Mouse (Mus musculus): Measurements from ENCODE around the gene Kat2b. TPM values are rescaled to one million over a fixed set of nuclear protein-coding genes. Genes with fewer than 3 reads are reported as not detected.
"Not testable (repeated sequence)": the region's sequence is repeated elsewhere in the genome, so short reads cannot be mapped to it uniquely, and the experiment has no call there.

Gene Kat2b
- total RNA-seq, 2 experiments from 2014 or later, result 15.0 to 18.8 TPM

- no peak for DNase-seq
Measured at GRCm38 (mm10) chr17:53570361-53570875, 3.8 kb downstream of the Kat2b start.

- DNase-seq, result not testable (repeated sequence)
Measured at GRCm38 (mm10) chr17:53570932-53571331, 4.3 kb downstream of the Kat2b start.

GRCm38 (mm10) chr17:53573019-53573556 lies 6.4 kb downstream of the Kat2b start:
- no peak for DNase-seq

- DNase-seq, result no peak
Measured at GRCm38 (mm10) chr17:53577151-53577550, 10.5 kb downstream of the Kat2b start.

- DNase-seq, result no peak
Measured at GRCm38 (mm10) chr17:53577754-53578153, 11.1 kb downstream of the Kat2b start.

- DNase-seq, result no peak
Measured at GRCm38 (mm10) chr17:53578249-53578648, 11.6 kb downstream of the Kat2b start.

GRCm38 (mm10) chr17:53578776-53579175 lies 12.1 kb downstream of the Kat2b start:
- DNase-seq, result no peak

GRCm38 (mm10) chr17:53579612-53580011 lies 13.0 kb downstream of the Kat2b start:
- DNase-seq, result no peak

GRCm38 (mm10) chr17:53580237-53580636 lies 13.6 kb downstream of the Kat2b start:
- no peak for DNase-seq

GRCm38 (mm10) chr17:53582026-53582585 lies 15.4 kb downstream of the Kat2b start:
- no peak for DNase-seq

- no peak for DNase-seq
Measured at GRCm38 (mm10) chr17:53582805-53583204, 16.1 kb downstream of the Kat2b start.

GRCm38 (mm10) chr17:53583846-53584579 lies 17.4 kb downstream of the Kat2b start:
- DNase-seq, result no peak

GRCm38 (mm10) chr17:53587074-53587851 lies 20.6 kb downstream of the Kat2b start:
- DNase-seq, result peak; percentile 68 to 76

GRCm38 (mm10) chr17:53588097-53588855 lies 21.6 kb downstream of the Kat2b start:
- DNase-seq, result no peak

GRCm38 (mm10) chr17:53590110-53590509 lies 23.4 kb downstream of the Kat2b start:
- DNase-seq, result no peak

GRCm38 (mm10) chr17:53591910-53592309 lies 25.2 kb downstream of the Kat2b start:
- DNase-seq, result no peak

GRCm38 (mm10) chr17:53594590-53594989 lies 27.9 kb downstream of the Kat2b start:
- DNase-seq, result no peak

- no peak for DNase-seq
Measured at GRCm38 (mm10) chr17:53595527-53595926, 28.9 kb downstream of the Kat2b start.

- DNase-seq, result peak; percentile 28 to 49
Measured at GRCm38 (mm10) chr17:53596314-53596882, 29.7 kb downstream of the Kat2b start.

- no peak for DNase-seq
Measured at GRCm38 (mm10) chr17:53596941-53597790, 30.5 kb downstream of the Kat2b start.

- no peak for DNase-seq
Measured at GRCm38 (mm10) chr17:53598571-53598970, 31.9 kb downstream of the Kat2b start.

Data from layer of hippocampus, postnatal 36 days (tissue).